Mouse (Mus musculus): ENCODE data around the gene Irf3. TPM values are rescaled to one million over a fixed set of nuclear protein-coding genes. Genes with fewer than 3 reads are reported as not detected.
A peak's percentile ranks its signal among the peaks of the same experiment; 100 is the strongest.

The Irf3 gene
- polyA plus RNA-seq, 1 experiment = 56.1 TPM

GRCm38 (mm10) chr7:45033722-45034359 lies 36.4 kb downstream of the Irf3 start:
- Histone ChIP-seq H3K36me3 (ENCODE audit: control insufficient read depth, insufficient read depth, low read length, poor library complexity, severe bottlenecking) (peaks cover 62% of the 10 kb centered on the region), H3K9me3 (replicated peaks; ENCODE audit: control insufficient read depth, insufficient read depth, low read length, poor library complexity, severe bottlenecking) (no peaks in the 10 kb centered on the region), H3K4me3 (ENCODE audit: low read depth, low read length) (no peak overlapping the region), H3K27me3 (ENCODE audit: control insufficient read depth, insufficient read depth, low read length, poor library complexity, severe bottlenecking) (no peaks in the 10 kb centered on the region), H3K27ac (ENCODE audit: insufficient read depth, low read length) (no peak overlapping the region), H3K4me1 (ENCODE audit: control insufficient read depth, insufficient read depth, low read length) (no peaks in the 10 kb centered on the region), H3K9ac (ENCODE audit: low read depth, poor library complexity, severe bottlenecking) (no peak overlapping the region)
- no peak for TF ChIP-seq CTCF (IDR thresholded peaks at IDR 0.05; ENCODE audit: low read depth, low read length)
- TF ChIP-seq POLR2A (IDR thresholded peaks at IDR 0.05; ENCODE audit: insufficient read depth, low read length) = no peak
- TF ChIP-seq EP300 (IDR thresholded peaks at IDR 0.05; ENCODE audit: insufficient read depth, low read depth, low read length) = no peak

GRCm38 (mm10) chr7:45035631-45036030 lies 38.2 kb downstream of the Irf3 start:
- H3K4me3 ChIP-seq (ENCODE audit: low read depth, low read length) = no peak overlapping the region
- H3K27ac ChIP-seq (ENCODE audit: insufficient read depth, low read length) = no peak overlapping the region
- no peaks in the 10 kb centered on the region for H3K9me3 ChIP-seq (replicated peaks; ENCODE audit: control insufficient read depth, insufficient read depth, low read length, poor library complexity, severe bottlenecking)
- no peaks in the 10 kb centered on the region for H3K4me1 ChIP-seq (ENCODE audit: control insufficient read depth, insufficient read depth, low read length)
- no peak overlapping the region for H3K9ac ChIP-seq (ENCODE audit: low read depth, poor library complexity, severe bottlenecking)
- no peaks in the 10 kb centered on the region for H3K27me3 ChIP-seq (ENCODE audit: control insufficient read depth, insufficient read depth, low read length, poor library complexity, severe bottlenecking)
- peaks cover 64% of the 10 kb centered on the region for H3K36me3 ChIP-seq (ENCODE audit: control insufficient read depth, insufficient read depth, low read length, poor library complexity, severe bottlenecking)
- no peak for TF ChIP-seq CTCF (IDR thresholded peaks at IDR 0.05; ENCODE audit: low read depth, low read length)
- no peak for TF ChIP-seq POLR2A (IDR thresholded peaks at IDR 0.05; ENCODE audit: insufficient read depth, low read length)
- TF ChIP-seq EP300 (IDR thresholded peaks at IDR 0.05; ENCODE audit: insufficient read depth, low read depth, low read length) = no peak

DNA sequence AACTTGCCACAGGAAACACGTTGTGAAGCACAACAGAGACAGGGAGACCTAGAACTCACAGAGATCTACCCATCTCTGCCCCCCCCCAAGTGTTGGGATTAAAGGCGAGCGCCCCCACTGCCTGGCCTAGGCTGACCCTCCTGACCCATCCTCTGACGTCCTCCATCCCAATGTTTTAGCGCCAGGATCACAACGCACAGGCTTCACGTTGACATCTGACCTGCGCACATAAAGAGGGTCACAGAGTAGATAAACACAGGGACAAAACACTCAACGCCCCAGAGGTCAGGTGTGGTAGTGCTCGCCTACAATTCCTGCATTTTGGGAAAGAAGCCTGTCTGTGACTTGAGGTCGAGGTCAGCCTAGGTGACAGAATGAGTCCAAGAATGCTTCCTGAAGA lies 39.3 kb downstream of the Irf3 start:
- no peaks in the 10 kb centered on the region for H3K4me1 ChIP-seq (ENCODE audit: control insufficient read depth, insufficient read depth, low read length)
- no peak overlapping the region for H3K4me3 ChIP-seq (ENCODE audit: low read depth, low read length)
- no peaks in the 10 kb centered on the region for H3K9me3 ChIP-seq (replicated peaks; ENCODE audit: control insufficient read depth, insufficient read depth, low read length, poor library complexity, severe bottlenecking)
- H3K36me3 ChIP-seq (ENCODE audit: control insufficient read depth, insufficient read depth, low read length, poor library complexity, severe bottlenecking) = peaks cover 65% of the 10 kb centered on the region
- H3K27me3 ChIP-seq (ENCODE audit: control insufficient read depth, insufficient read depth, low read length, poor library complexity, severe bottlenecking) = no peaks in the 10 kb centered on the region
- H3K9ac ChIP-seq (ENCODE audit: low read depth, poor library complexity, severe bottlenecking) = no peak overlapping the region
- no peak overlapping the region for H3K27ac ChIP-seq (ENCODE audit: insufficient read depth, low read length)
- TF ChIP-seq EP300 (IDR thresholded peaks at IDR 0.05; ENCODE audit: insufficient read depth, low read depth, low read length) (no peak), POLR2A (IDR thresholded peaks at IDR 0.05; ENCODE audit: insufficient read depth, low read length) (no peak), CTCF (IDR thresholded peaks at IDR 0.05; ENCODE audit: low read depth, low read length) (no peak)

DNA sequence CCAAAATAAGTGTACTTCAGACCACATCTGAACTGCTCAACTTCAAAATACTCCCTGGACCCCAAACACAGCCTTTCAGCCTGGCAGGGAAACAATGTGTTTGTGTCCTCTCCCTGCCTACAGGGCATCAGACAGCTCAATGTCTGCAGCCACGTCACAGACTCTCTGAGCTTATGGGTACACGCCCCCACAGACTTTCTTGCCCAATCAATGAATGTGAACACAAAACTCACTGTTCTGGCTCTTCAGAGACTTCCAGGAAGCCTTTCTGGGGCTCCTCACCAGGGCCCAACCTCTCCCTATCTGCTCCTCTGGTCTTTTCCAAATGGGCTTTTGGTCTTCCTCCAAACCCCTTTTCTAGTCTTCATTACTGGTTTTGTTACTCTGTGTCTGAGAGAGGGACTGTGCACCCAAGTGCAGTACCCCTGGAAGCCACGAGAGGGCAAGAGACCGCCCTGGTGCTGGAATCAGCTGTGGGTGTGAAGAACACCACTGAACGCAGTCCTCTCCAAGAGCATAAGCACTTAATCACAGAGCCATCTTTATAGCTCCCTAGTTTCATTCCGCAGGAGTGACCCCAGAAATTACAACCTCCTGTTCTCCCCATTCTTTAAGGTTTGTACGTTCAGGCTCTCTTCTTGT lies 40.4 kb downstream of the Irf3 start:
- no peak overlapping the region for H3K4me3 ChIP-seq (ENCODE audit: low read depth, low read length)
- H3K4me1 ChIP-seq (ENCODE audit: control insufficient read depth, insufficient read depth, low read length) = no peaks in the 10 kb centered on the region
- no peak overlapping the region for H3K9ac ChIP-seq (ENCODE audit: low read depth, poor library complexity, severe bottlenecking)
- H3K9me3 ChIP-seq (replicated peaks; ENCODE audit: control insufficient read depth, insufficient read depth, low read length, poor library complexity, severe bottlenecking) = no peaks in the 10 kb centered on the region
- H3K27ac ChIP-seq (ENCODE audit: insufficient read depth, low read length) = no peak overlapping the region
- H3K27me3 ChIP-seq (ENCODE audit: control insufficient read depth, insufficient read depth, low read length, poor library complexity, severe bottlenecking) = no peaks in the 10 kb centered on the region
- TF ChIP-seq CTCF (IDR thresholded peaks at IDR 0.05; ENCODE audit: low read depth, low read length) (peak; percentile 83), POLR2A (IDR thresholded peaks at IDR 0.05; ENCODE audit: insufficient read depth, low read length) (no peak)
- H3K36me3 ChIP-seq (ENCODE audit: control insufficient read depth, insufficient read depth, low read length, poor library complexity, severe bottlenecking) = peaks cover 68% of the 10 kb centered on the region

DNA sequence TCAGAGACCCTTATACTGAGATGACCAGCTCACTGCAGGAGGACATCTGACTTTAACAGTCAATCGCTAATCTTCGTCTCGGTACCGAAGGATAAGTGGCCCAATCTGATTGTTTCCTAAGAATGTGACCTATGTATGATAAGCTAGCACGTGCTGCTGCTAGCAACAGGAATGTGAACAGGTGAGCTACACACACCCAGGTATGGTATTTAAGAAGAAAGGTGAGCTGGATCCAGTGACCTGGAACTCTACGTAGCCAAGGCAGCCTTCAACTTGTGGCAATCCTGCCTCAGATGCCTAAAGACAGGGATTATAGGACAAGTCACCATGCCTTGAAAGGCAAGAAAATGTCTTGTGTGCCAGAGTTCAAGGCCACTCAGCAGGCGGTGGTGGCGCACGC lies 41.0 kb downstream of the Irf3 start:
- no peak overlapping the region for H3K9ac ChIP-seq (ENCODE audit: low read depth, poor library complexity, severe bottlenecking)
- H3K9me3 ChIP-seq (replicated peaks; ENCODE audit: control insufficient read depth, insufficient read depth, low read length, poor library complexity, severe bottlenecking) = no peaks in the 10 kb centered on the region
- H3K4me3 ChIP-seq (ENCODE audit: low read depth, low read length) = no peak overlapping the region
- H3K36me3 ChIP-seq (ENCODE audit: control insufficient read depth, insufficient read depth, low read length, poor library complexity, severe bottlenecking) = peaks cover 69% of the 10 kb centered on the region
- no peaks in the 10 kb centered on the region for H3K4me1 ChIP-seq (ENCODE audit: control insufficient read depth, insufficient read depth, low read length)
- no peaks in the 10 kb centered on the region for H3K27me3 ChIP-seq (ENCODE audit: control insufficient read depth, insufficient read depth, low read length, poor library complexity, severe bottlenecking)
- TF ChIP-seq POLR2A (IDR thresholded peaks at IDR 0.05; ENCODE audit: insufficient read depth, low read length) (no peak), EP300 (IDR thresholded peaks at IDR 0.05; ENCODE audit: insufficient read depth, low read depth, low read length) (no peak), CTCF (IDR thresholded peaks at IDR 0.05; ENCODE audit: low read depth, low read length) (no peak)
- no peak overlapping the region for H3K27ac ChIP-seq (ENCODE audit: insufficient read depth, low read length)

- no peaks in the 10 kb centered on the region for H3K9me3 ChIP-seq (replicated peaks; ENCODE audit: control insufficient read depth, insufficient read depth, low read length, poor library complexity, severe bottlenecking)
- H3K9ac ChIP-seq (ENCODE audit: low read depth, poor library complexity, severe bottlenecking) = no peak overlapping the region
- TF ChIP-seq CTCF (IDR thresholded peaks at IDR 0.05; ENCODE audit: low read depth, low read length) (no peak), EP300 (IDR thresholded peaks at IDR 0.05; ENCODE audit: insufficient read depth, low read depth, low read length) (no peak), POLR2A (IDR thresholded peaks at IDR 0.05; ENCODE audit: insufficient read depth, low read length) (no peak)
- no peaks in the 10 kb centered on the region for H3K27me3 ChIP-seq (ENCODE audit: control insufficient read depth, insufficient read depth, low read length, poor library complexity, severe bottlenecking)
- no peak overlapping the region for H3K4me3 ChIP-seq (ENCODE audit: low read depth, low read length)
- H3K4me1 ChIP-seq (ENCODE audit: control insufficient read depth, insufficient read depth, low read length) = no peaks in the 10 kb centered on the region
- H3K27ac ChIP-seq (ENCODE audit: insufficient read depth, low read length) = no peak overlapping the region
- peaks cover 64% of the 10 kb centered on the region for H3K36me3 ChIP-seq (ENCODE audit: control insufficient read depth, insufficient read depth, low read length, poor library complexity, severe bottlenecking)
Measured at GRCm38 (mm10) chr7:45040851-45041250, 43.4 kb downstream of the Irf3 start.
